Mouse (Mus musculus): ENCODE data around the gene Zbtb9. TPM values are rescaled to one million over a fixed set of nuclear protein-coding genes. Genes with fewer than 3 reads are reported as not detected.
A peak's percentile ranks its signal among the peaks of the same experiment; 100 is the strongest.

The Zbtb9 gene
- polyA plus RNA-seq, 1 experiment: 0.12 TPM

DNA sequence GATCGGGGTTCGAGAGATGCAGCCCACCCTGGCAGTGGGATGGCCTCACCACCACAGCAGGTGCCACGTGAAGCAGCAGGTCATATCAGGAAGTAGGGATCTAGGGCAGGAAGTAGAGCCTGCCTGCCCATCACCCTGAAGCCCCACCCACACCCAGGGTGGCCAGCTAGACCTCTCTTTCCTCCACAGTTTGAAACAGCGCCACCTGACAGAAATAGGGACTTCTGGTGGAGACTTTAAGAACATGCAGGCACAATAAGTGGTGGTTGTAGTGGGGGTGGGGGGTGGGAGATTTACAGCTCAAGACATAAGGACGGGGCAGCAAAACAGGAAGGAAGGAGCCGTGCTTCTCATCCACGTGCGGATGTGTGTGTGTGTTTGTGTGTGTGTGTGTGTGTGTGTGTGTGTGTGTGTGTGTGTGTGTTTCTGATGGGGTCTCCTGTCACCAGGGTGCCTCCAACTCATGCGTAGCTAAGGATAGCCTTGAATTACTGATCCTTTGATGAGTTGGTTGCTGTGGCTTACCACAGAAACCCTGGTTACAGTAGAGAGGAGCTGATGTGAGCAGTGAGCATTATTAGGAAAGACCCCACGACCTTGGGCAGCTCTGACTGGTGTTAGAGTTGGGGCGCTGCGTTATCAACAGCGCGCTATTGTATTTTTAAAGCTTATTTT is 39.2 kb downstream of the Zbtb9 start:
- no peaks in the 10 kb centered on the region for H3K36me3 ChIP-seq (ENCODE audit: control insufficient read depth)
- TF ChIP-seq GATA1 (IDR thresholded peaks at IDR 0.05; ENCODE audit: low read length) (no peak), TAL1 (IDR thresholded peaks at IDR 0.05; ENCODE audit: low read length) (no peak)
- H3K4me3 ChIP-seq (replicated peaks): peak overlapping the region; percentile 39
- H3K4me1 ChIP-seq (ENCODE audit: control insufficient read depth): peaks cover 18% of the 10 kb centered on the region
- H3K9me3 ChIP-seq (ENCODE audit: control insufficient read depth, low read length): no peaks in the 10 kb centered on the region
- no peaks in the 10 kb centered on the region for H3K27me3 ChIP-seq (ENCODE audit: control insufficient read depth)

- Histone ChIP-seq H3K36me3 (ENCODE audit: control insufficient read depth) (no peaks in the 10 kb centered on the region), H3K4me3 (replicated peaks) (no peak overlapping the region), H3K27me3 (ENCODE audit: control insufficient read depth) (no peaks in the 10 kb centered on the region), H3K4me1 (ENCODE audit: control insufficient read depth) (peaks cover 26% of the 10 kb centered on the region), H3K9me3 (ENCODE audit: control insufficient read depth, low read length) (no peaks in the 10 kb centered on the region)
- TF ChIP-seq TAL1 (IDR thresholded peaks at IDR 0.05; ENCODE audit: low read length): no peak
- TF ChIP-seq GATA1 (IDR thresholded peaks at IDR 0.05; ENCODE audit: low read length): no peak
These were observed 39.9 kb downstream of the Zbtb9 start for GRCm38 (mm10) chr17:27012909-27013308.

- Histone ChIP-seq H3K27me3 (ENCODE audit: control insufficient read depth) (no peaks in the 10 kb centered on the region), H3K9me3 (ENCODE audit: control insufficient read depth, low read length) (no peaks in the 10 kb centered on the region), H3K4me1 (ENCODE audit: control insufficient read depth) (peaks cover 19% of the 10 kb centered on the region), H3K36me3 (ENCODE audit: control insufficient read depth) (peaks cover 27% of the 10 kb centered on the region), H3K4me3 (replicated peaks) (peak overlapping the region; percentile 81)
- TF ChIP-seq TAL1 (IDR thresholded peaks at IDR 0.05; ENCODE audit: low read length): no peak
These were observed 44.9 kb downstream of the Zbtb9 start for GRCm38 (mm10) chr17:27017564-27018499.

- Histone ChIP-seq H3K4me1 (ENCODE audit: control insufficient read depth) (peaks cover 20% of the 10 kb centered on the region), H3K27me3 (ENCODE audit: control insufficient read depth) (no peaks in the 10 kb centered on the region), H3K9me3 (ENCODE audit: control insufficient read depth, low read length) (no peaks in the 10 kb centered on the region), H3K4me3 (replicated peaks) (peak overlapping the region; percentile 81), H3K36me3 (ENCODE audit: control insufficient read depth) (peaks cover 33% of the 10 kb centered on the region)
- no peak for TF ChIP-seq GATA1 (IDR thresholded peaks at IDR 0.05; ENCODE audit: low read length)
- no peak for TF ChIP-seq TAL1 (IDR thresholded peaks at IDR 0.05; ENCODE audit: low read length)
These were observed 45.7 kb downstream of the Zbtb9 start for GRCm38 (mm10) chr17:27018555-27019196.

- no peaks in the 10 kb centered on the region for H3K27me3 ChIP-seq (ENCODE audit: control insufficient read depth)
- H3K4me1 ChIP-seq (ENCODE audit: control insufficient read depth): peaks cover 25% of the 10 kb centered on the region
- no peak for TF ChIP-seq GATA1 (IDR thresholded peaks at IDR 0.05; ENCODE audit: low read length)
- TF ChIP-seq TAL1 (IDR thresholded peaks at IDR 0.05; ENCODE audit: low read length): no peak
- H3K36me3 ChIP-seq (ENCODE audit: control insufficient read depth): peaks cover 48% of the 10 kb centered on the region
- H3K4me3 ChIP-seq (replicated peaks): no peak overlapping the region
- no peaks in the 10 kb centered on the region for H3K9me3 ChIP-seq (ENCODE audit: control insufficient read depth, low read length)
These were observed 48.1 kb downstream of the Zbtb9 start for GRCm38 (mm10) chr17:27021076-27021475.

DNA sequence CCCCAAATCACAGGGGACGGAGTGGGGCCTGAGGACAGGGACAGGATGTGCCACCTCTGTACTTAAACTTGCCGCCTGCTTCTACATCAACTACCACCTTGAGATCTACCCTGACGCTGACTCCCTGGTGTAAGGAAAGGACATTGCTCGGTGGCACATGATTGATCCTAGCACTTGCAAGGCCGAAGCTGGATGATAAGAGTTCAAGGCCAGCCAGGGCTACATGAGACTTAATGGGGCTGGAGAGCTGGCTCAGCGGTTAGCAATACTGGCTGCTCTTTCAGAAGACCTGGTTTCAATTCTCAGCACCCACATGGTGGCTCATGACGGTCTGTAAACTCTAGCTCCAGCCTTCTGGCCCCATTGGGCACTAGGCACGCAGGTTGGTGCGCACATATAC is 48.8 kb downstream of the Zbtb9 start:
- Histone ChIP-seq H3K4me3 (replicated peaks) (no peak overlapping the region), H3K27me3 (ENCODE audit: control insufficient read depth) (no peaks in the 10 kb centered on the region), H3K36me3 (ENCODE audit: control insufficient read depth) (peaks cover 51% of the 10 kb centered on the region), H3K9me3 (ENCODE audit: control insufficient read depth, low read length) (no peaks in the 10 kb centered on the region), H3K4me1 (ENCODE audit: control insufficient read depth) (peaks cover 28% of the 10 kb centered on the region)
- no peak for TF ChIP-seq GATA1 (IDR thresholded peaks at IDR 0.05; ENCODE audit: low read length)
- no peak for TF ChIP-seq TAL1 (IDR thresholded peaks at IDR 0.05; ENCODE audit: low read length)

DNA sequence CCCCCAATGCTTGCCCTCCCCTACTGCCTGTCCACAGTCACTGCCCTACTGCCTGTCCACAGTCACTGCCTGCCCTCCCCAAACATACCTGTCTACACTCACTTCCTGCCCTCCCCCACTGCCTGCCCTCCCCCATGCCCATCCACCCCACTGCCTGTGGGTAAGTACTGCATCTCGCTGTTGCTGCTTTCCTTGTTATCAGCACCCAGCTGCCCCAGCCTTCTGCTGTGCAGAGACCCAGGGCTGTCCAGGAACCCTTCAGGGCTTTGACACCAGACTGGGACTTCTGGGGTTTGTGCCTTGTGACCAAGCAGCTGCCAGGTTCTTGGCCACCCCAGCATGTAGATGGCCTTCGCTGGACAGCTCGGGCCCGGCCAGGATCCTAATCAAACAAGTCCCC is 50.4 kb downstream of the Zbtb9 start:
- Histone ChIP-seq H3K4me1 (ENCODE audit: control insufficient read depth) (peaks cover 30% of the 10 kb centered on the region), H3K9me3 (ENCODE audit: control insufficient read depth, low read length) (no peaks in the 10 kb centered on the region), H3K36me3 (ENCODE audit: control insufficient read depth) (peaks cover 51% of the 10 kb centered on the region), H3K27me3 (ENCODE audit: control insufficient read depth) (no peaks in the 10 kb centered on the region), H3K4me3 (replicated peaks) (no peak overlapping the region)
- no peak for TF ChIP-seq TAL1 (IDR thresholded peaks at IDR 0.05; ENCODE audit: low read length)
- no peak for TF ChIP-seq GATA1 (IDR thresholded peaks at IDR 0.05; ENCODE audit: low read length)

DNA sequence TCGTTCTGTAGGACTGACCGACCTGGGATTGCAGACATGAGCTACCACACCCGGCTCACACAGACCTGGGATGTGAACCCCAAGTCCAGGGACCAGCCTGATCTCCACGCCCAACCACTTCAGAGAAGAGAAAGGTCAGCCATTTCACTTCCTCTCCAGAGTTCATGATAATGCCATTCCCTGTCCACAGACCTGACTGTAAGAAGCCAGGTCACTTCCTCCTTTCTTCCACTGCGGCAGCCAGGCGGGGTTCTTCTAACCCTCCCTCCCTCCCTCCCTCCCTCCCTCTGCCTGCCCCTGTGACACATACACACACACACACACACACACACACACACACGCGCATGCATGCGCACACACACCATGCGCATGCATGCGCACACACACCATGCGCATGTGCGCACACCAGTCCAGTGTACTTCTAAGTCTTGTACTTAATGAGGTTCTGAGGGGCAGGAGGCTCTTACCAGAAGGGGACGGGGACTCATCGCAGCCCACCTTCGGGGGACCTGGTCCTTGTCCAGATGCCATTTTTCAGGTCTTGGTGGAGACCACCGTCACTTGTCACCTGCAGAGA is 52.4 kb downstream of the Zbtb9 start:
- Histone ChIP-seq H3K9me3 (ENCODE audit: control insufficient read depth, low read length) (no peaks in the 10 kb centered on the region), H3K4me3 (replicated peaks) (no peak overlapping the region), H3K27me3 (ENCODE audit: control insufficient read depth) (no peaks in the 10 kb centered on the region), H3K4me1 (ENCODE audit: control insufficient read depth) (peaks cover 35% of the 10 kb centered on the region), H3K36me3 (ENCODE audit: control insufficient read depth) (peaks cover 43% of the 10 kb centered on the region)
- TF ChIP-seq GATA1 (IDR thresholded peaks at IDR 0.05; ENCODE audit: low read length) (no peak), TAL1 (IDR thresholded peaks at IDR 0.05; ENCODE audit: low read length) (no peak)

All from erythroblast, embryonic 14.5 days (primary cell).